Mouse (Mus musculus) frontal cortex, adult (tissue): Measurements from ENCODE around the gene Gm21292.
"Not testable (repeated sequence)": the region's sequence is repeated elsewhere in the genome, so short reads cannot be mapped to it uniquely, and the experiment has no call there.

Source experiments
- ATAC-seq: cut with Nextera tagmentation; 2 replicates; pipeline ENCODE4 v1.9.2; 2017; ENCODE audit warnings: mild to moderate bottlenecking, moderate library complexity, mixed read lengths; ENCODE audit not compliant: low TSS enrichment

Gene Gm21292

DNA sequence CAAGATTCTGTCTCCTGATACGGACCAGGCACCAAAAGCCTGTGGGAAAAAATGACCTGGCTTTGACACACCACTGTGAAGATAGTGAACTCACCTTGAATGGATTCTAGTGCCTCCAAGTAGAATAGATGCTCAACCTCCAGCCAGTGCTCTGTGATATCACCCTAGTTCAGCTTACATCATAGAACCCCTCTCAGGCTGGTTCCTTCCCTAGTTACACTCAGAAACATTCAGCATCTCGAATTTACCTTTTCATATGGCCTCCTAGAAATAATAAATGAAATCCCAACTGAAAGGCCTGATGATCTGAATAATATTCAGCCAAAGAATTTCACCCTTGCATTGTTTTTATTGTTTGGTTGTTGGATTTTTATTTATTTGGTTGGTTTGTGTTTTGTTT is at the start of gene Gm21292:
Gm21292 (minus strand) TSS at position 101 of the 400 bp plus-strand sequence.
- not testable (repeated sequence) for ATAC-seq
